Mouse (Mus musculus): ENCODE measurements around the gene Nfkb1. TPM values are rescaled to one million over a fixed set of nuclear protein-coding genes. Genes with fewer than 3 reads are reported as not detected.
A peak's percentile ranks its signal among the peaks of the same experiment; 100 is the strongest.

The Nfkb1 gene
- total RNA-seq (2017), result 259 to 315 TPM (median 292 TPM) in 3 replicates

DNA sequence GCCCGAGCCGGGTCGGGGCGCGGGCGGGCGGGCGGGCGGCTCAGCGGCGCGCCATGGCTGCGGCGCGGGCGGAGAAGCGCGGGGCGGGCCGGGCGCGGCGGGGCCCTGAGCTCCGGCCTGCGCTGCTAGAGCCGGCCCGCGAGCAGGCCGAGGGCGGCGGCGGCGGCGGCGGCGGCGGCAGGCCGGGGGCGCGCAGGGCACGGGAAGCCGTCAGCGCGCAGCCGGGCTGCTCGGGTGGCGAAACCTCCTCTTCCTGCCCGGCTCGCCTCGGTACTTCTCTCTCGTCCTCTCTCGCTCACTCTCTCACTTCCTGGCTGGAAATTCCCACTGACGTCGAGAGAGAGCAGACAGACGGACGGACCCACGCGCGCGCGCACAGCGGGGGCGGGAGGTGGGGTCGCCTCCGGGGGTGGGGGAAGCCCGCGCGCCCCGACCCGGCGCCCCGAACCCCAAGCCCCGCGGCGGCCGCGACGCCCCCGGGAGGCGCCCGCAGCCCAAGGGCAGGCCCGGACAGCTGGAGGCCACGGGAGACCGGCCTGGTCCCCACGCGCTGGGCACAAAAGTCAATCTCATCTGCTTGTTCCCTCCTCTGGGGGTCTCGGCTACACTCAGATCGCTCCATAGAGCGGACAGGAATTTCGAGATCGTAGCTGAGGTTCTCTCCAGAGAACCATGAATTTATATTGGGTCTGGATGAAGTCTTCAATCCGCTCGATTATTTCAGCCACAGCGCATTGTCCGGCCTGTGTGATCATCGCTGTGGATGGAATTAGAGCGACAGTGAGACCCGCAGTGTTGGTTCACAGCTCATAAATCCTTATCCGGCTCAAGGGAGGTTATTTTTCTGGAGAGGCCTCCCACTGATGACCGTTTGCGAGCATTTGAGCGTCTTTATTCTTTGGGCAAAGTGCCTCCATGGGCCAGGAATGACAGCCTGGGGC is at the start of gene Nfkb1:
Gene Nfkb1, minus strand, starts transcription at position 357 of the 941 bp plus-strand sequence.
- peak; percentile 83 for ATAC-seq (replicated peaks; ENCODE audit: insufficient number of reproducible peaks, low FRiP score, low TSS enrichment, poor library complexity, severe bottlenecking)

DNA sequence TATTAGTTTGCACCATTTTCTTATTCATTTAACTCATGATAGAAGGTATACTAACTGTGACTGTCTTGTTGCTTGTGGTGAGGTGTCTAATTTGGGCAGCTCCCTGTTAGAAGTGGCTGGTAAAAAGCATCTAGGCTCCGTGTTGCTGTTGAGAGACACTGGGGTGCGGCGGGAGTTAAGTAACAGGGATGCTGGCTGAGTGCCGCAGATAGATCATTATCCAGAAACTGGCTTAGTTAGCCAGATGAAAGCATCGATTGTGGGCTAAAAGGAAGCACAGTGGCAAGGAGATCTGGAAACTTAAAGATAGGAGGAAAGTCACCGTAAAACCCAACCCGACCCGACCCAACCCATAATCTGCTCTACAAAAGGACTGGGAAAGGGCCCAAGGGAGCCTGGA is 49.4 kb upstream of the Nfkb1 start:
- no peak for ATAC-seq (replicated peaks; ENCODE audit: insufficient number of reproducible peaks, low FRiP score, low TSS enrichment, poor library complexity, severe bottlenecking)

DNA sequence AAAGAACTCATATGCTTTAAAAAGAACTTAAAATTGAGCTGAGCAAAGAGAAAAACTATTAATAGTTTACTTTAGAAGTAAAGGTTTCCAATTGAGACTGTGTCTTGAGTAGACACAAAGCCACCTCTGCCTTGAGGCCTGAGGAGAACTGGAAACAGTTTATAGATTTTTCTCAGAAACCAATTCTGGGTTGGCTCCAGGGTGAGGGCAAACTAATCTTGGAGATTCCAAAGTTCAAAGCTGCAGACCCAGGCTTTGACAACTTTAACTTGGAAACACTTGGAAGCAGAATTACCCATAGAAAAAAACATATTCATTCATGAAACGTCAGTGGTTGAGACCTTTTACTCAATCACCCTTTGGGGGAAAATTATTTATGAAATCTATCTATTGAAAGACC is 43.4 kb upstream of the Nfkb1 start:
- no peak for ATAC-seq (replicated peaks; ENCODE audit: insufficient number of reproducible peaks, low FRiP score, low TSS enrichment, poor library complexity, severe bottlenecking)

DNA sequence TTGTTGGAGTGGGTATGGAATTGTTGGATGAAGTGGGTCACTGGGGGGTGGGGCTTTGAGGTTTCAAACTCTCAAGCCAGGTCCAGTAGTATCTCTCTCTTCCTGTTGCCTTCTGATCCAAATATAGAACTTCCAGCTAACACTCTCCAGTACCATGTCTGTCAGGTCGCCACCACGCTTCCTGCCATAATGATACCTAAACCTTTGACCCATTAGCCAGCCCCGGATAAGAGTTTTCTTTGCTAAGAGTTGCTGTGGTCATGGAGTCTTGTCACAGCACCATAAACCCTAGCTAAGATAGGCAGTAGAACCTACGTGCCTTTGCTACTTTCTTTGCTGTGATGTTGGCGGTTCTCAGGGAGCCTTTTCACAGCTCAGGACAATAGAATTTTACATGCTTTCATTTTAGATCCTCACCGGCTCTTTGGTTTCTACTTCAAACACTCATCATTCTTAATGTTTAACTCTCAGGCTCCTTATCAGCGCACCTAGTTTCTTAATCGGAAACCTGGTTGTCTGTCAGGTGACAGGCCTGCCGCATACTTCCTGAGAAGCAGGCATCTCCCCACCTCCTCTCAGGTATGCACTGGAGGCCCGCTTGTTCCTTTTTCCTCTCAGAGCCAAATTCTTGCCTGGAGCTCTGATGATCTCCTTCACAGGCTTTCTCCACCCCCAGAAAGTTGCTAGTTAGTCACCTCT is 41.5 kb upstream of the Nfkb1 start:
- ATAC-seq (replicated peaks; ENCODE audit: insufficient number of reproducible peaks, low FRiP score, low TSS enrichment, poor library complexity, severe bottlenecking), result no peak

DNA sequence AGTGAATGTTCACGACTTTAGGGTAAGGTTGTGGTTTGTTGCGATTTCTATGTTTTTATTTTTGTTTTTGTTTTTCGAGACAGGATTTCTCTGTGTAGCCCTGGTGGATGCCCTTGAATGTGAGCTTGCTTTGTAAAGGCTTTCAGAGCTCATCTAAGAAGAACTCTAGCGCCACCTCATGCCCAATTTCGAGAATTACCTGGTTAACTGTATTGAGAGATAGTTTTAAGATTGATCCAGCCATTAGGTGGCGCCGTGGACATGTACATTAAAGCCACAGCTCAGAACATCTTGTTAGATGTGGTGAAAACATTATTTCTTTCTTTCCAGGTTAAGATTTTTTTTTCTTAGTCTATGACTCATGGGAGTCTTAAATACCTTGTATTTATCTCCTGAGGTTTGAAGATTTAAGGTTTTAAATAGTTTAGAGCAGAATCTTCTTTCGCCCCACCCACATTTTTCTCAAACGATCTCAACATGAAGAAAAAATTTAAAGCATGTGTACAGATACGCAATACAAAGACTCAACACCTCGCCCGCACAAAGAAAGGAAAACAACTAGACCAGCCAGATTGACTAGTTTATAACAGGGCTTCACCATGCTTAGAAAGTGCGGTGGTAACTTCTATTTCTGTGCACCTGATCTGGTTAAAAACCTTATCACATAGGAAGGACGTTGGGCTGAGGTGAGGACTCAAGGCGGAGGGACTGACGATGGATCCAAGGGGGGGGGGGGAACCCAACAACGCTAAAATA is 40.1 kb upstream of the Nfkb1 start:
- peak; percentile 95 for ATAC-seq (replicated peaks; ENCODE audit: insufficient number of reproducible peaks, low FRiP score, low TSS enrichment, poor library complexity, severe bottlenecking)

DNA sequence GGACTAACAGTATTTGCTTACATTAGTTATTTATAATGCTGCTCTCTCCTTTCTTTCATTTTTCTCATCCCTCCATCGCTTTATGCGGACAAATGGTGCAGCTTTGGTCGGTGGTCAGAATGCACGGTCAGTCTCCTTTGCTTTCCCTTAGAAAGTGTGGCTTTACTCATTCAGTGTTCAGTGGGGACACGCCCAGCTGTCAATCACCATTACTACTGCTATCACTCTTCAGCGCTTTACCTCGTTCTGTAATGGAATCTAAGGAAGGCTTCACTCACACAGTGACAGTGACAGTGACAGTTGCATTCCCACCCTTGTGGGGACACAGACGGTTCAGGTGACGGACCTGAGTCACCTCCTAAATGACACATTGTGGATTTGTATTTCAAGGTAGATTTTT is 39.4 kb upstream of the Nfkb1 start:
- no peak for ATAC-seq (replicated peaks; ENCODE audit: insufficient number of reproducible peaks, low FRiP score, low TSS enrichment, poor library complexity, severe bottlenecking)

DNA sequence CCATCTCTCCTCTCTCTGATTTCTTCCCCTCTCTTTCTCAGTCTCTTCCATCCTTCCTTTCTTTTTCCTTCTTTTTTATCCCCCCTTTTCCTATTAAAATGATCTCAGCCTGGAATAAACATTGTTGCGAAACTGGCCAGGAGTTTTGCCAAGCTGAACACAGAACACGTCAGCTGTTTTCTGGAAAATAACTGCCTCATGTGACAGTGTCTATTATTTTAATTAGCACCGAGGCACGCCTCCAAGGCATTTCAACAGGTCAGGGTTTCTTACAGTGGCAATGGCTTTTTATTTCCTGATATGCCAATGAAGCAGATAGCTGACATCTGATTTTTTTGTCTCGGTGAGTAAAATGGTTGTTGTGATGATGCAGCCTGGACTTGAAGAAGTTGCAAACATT is 38.2 kb upstream of the Nfkb1 start:
- ATAC-seq (replicated peaks; ENCODE audit: insufficient number of reproducible peaks, low FRiP score, low TSS enrichment, poor library complexity, severe bottlenecking), result no peak

DNA sequence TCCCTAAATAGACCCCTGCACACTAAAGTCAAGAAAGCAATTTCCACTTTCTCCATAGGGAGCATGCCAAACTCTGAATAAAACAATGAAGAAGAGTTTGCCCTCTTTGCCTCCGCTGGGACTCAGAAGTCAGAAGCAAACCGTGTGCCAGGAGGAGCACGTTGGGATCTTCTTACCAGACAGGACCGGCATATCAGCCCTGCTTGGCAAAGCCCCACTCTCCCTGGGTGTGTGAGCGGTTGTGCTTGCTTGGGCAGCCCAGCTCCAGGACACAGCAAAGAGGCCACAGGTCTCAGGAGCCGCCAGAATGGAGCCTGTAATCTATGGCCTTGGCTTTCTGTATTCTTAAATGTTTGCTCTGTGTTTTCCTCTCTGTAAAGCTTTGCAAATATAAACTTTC is 37.6 kb upstream of the Nfkb1 start:
- no peak for ATAC-seq (replicated peaks; ENCODE audit: insufficient number of reproducible peaks, low FRiP score, low TSS enrichment, poor library complexity, severe bottlenecking)

DNA sequence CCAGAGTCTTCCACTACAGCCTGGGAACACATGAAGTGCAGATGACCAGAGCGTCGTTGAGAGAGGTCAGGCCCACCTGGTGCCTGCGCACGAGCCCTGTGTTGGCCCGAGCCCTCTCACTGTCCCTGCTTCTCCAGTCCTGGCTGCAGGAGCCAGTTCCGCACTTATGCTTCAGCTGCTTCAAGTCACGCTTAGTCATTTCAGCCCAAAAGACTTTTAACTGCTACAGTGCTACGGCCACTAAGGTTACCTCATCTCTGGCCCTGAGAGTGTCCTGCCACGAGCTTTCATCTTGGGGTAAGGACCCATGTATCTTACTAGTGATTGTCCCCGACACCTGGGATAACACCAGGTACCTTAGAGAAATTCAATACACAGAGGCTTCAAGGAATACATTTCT is 36.0 kb upstream of the Nfkb1 start:
- ATAC-seq (replicated peaks; ENCODE audit: insufficient number of reproducible peaks, low FRiP score, low TSS enrichment, poor library complexity, severe bottlenecking), result no peak

DNA sequence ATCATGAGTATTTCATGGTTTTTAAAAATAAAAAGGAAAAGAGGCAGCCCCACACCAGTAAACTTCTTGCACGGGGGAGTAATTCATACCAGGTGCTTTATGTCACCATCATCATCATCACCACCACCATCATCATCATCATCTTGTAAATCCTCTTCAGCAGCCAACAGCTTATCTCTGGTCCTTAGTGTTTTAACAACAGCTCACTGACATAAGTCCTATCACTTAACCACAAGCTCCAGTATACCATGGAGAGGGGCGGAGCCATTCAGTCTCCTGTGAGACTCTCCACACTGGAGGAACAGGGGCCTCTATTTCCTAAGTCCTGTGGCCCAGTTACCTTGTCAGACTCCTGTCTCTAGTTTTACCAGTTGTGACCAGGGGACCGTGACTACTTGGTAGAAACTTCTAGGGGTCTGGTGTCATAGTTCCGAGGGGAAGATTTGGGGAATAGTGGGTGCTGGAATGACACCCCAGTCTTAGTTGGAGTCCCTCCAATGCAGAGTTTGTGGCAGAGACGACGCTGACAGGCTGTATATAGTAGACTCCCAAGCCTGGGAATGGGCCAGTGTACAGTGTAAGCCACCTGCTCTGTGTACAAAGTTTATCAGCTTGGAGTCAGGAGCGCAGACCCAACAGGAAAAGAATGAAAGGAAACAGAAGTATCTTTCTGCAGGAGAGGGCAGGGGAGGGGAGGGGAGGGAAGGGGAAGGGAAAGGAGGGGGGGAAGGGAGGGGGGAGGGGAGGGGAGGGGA is 35.4 kb upstream of the Nfkb1 start:
- ATAC-seq (replicated peaks; ENCODE audit: insufficient number of reproducible peaks, low FRiP score, low TSS enrichment, poor library complexity, severe bottlenecking), result no peak

DNA sequence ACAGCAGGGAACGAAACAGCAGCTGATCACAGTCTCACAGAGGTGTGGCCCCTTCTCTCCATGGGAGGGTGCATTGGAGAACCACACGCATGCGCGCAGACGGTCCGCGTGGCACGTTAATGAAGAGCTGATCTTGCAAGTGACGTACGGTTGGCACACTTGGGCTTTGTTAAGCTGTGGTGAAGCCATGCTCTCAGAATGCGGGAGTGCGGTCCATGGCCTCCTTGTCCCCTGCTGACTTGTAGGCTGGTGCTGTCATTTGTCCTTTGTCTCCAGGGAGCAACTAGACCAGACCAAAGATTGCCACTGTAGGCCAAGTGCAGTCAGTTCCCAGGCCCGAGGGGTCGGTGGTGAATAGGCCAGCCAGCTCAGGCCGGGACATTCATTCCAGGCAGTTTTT is 34.7 kb upstream of the Nfkb1 start:
- no peak for ATAC-seq (replicated peaks; ENCODE audit: insufficient number of reproducible peaks, low FRiP score, low TSS enrichment, poor library complexity, severe bottlenecking)

DNA sequence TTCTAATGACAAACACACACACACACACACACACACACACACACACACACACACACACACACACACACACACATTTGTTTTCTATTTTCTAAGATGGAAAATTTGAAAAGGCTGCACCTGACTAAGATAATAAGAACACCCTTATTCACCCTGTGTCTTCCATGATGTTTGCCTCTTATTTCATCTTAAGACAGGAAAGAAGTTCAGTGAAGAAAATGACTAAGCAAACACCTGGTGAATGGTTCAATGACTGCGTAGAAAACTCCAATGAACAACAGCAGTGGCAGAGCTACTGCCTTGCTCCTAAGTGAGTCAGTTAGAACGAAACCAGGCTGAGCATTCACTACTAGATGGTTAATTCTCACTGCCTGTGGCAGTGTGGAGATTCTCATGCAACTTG is 30.8 kb upstream of the Nfkb1 start:
- ATAC-seq (replicated peaks; ENCODE audit: insufficient number of reproducible peaks, low FRiP score, low TSS enrichment, poor library complexity, severe bottlenecking), result no peak

DNA sequence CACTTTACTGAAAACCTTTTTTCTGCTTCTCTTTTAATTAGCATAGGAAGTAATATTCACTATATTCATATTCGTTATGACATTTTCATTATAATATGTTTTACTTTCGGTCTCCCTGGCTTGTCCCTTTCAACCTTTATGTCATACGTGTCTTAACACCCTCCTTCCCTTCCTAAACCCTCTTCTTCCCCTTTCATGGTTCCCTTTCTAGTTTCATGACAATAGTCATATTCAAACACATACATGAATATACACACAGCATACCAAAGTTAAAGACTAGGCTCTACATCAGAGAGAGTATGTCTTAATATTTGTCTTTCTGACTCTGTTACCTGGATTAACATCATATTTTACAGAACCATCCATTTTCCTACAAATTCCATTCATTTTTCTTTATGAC is 28.6 kb upstream of the Nfkb1 start:
- peak; percentile 88 for ATAC-seq (replicated peaks; ENCODE audit: insufficient number of reproducible peaks, low FRiP score, low TSS enrichment, poor library complexity, severe bottlenecking)

DNA sequence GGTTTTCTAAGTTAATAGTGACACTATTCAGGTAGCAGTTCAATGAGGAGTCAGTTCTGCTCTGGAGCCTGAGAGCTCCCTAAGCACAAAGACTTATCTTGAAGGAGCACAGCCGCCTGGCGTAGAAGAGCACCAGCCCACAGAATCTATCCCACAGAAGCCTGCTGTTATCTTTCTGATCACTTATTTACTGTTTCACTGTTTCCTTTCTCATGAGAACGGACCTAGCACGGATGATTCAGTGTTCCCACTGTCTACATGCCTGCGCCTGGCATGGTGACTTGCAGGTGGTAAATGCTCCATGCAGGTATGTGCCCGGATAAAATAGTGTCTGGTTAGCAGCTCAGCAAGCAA is 27.8 kb upstream of the Nfkb1 start:
- ATAC-seq (replicated peaks; ENCODE audit: insufficient number of reproducible peaks, low FRiP score, low TSS enrichment, poor library complexity, severe bottlenecking), result no peak

DNA sequence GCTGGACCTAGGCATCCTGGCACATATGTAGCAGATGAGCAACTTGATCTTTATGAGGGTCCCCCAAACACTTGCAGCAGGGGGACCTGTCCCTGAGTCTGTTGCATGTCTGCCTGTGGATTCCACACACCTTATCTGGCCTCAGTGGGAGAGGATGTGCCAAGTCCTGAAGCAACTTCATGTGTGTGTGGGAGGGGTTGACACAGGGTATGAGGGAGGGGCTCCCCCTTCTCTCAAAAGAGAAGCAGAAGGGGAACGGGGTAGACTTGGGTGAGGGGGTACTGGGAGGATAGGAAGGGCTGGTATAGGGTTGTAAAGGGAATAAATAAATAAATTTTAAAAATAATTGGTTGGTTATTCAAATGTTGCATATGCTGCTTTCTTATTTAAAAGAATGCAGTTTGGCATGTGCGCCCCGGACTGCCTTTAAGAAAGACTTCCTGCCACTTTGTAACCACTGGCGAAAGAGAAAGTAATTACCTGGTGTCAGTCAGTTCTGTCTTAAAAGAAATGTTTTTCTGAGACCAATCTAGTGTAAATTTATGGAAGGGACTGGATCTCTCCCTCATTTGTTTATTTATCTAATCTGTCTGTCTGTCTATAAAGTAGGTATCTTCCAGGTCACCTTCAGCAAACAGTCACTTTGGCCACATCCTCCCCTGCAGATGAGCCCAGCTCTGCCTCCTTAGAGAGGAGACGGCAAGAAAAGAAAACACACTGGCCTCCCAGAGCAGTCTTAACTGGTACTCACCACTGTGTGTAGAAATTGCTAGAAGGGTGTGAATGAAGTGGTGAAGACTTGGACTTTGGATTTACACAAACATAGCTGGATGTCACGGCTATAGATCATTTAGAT is 27.2 kb upstream of the Nfkb1 start:
- ATAC-seq (replicated peaks; ENCODE audit: insufficient number of reproducible peaks, low FRiP score, low TSS enrichment, poor library complexity, severe bottlenecking), result no peak

DNA sequence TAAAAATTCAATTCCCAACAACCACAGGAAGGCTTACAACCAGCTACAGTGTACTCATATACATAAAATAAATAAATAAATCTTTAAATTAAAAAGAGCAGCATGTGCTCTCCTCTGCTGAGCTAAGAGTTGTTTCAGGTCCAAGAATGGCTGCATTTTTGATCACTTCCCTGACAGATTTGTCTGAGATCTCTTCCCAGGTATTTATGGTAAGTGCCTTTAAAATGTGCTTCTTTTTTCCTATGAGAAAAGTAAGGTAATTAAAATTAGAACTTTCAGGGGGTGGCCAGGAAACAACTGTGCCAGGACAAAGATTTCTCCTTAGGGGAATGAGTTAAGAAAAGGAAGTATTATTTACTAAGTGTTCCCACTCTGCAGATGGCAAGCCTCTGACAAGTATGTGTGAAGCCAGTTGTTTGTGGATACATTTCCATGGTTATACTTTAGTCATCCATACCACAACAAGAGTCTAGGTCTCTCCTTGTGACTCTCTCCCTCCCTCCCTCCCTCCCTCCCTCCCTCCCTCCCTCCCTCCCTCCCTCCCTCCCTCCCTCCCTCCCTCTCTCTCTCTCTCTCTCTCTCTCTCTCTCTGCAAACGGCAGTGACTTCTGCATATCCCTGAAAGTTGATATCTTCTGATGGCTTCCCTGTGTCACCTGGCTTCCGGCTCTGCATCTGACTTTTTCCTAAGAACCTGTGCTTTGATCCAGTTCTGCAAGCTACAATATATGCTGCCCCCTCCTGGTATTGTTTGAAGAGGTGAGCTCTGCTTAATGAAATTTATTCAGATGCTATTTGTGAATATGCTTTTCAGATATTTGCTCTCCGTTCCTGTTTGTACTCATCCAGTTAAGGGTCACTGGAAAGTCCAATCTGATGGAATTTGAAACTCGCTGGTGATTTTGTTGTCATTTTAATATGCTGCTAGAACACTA is 21.9 kb upstream of the Nfkb1 start:
- ATAC-seq (replicated peaks; ENCODE audit: insufficient number of reproducible peaks, low FRiP score, low TSS enrichment, poor library complexity, severe bottlenecking), result no peak

DNA sequence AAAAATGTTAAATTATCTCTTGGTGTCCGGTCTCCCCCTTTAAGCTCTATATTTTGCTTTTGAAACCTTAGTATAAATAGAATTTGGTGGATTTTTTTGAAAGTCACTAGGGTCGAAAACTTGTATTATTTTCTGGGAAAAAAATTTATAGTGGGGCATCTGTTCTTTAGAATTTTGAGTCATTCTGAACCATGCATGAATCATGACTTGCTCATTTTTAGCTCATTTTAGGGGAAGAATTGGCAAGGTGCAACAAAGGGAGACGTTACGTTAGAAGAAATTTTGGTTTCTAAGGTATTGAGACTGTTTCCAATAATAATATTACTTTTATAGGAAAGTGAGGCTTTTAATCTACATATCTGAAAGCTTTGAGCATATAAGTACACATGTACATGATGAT is 20.3 kb upstream of the Nfkb1 start:
- ATAC-seq (replicated peaks; ENCODE audit: insufficient number of reproducible peaks, low FRiP score, low TSS enrichment, poor library complexity, severe bottlenecking), result no peak
